In the genomic region with DNA sequence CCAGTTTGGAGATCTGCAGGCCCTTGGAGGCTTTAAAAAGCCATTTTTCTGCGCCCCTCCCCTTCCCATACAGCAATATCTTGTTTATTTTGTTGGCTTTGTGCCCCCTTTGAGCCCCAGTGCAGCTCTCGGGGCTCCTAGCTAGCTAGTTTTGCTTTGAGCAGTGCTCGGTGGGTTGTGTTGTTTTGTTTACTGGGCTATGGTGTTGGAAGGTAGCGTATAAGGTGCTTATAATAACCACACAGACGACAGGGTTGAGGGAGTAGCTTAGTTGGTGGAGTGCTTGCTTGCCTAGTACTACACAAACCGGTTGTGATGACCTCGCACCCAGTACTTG, we compare ENCODE assay signal across 8 mouse cellular contexts. TPM values are rescaled to one million over a fixed set of nuclear protein-coding genes. Genes with fewer than 3 reads are reported as not detected.
DNase-seq lines count a peak whose midpoint lies in the region; ATAC-seq lines count a peak whose summit lies in the region.

No protein-coding gene starts in this region.

- DNase-seq in cerebellum, adult 9-10 months = peak; percentile 45
- no peak for DNase-seq in cerebellum, adult 9-11 months
- peak; percentile 12 to 21 for DNase-seq in B cell, adult 2 months
- no peak for DNase-seq in liver, embryonic 11.5 days (ENCODE audit: low spot score)
- no peak for DNase-seq in gastrocnemius, postnatal 36 days
- no peak for DNase-seq in kidney, adult 9 months

- peak overlapping the region; percentile 96 for H3K4me3 ChIP-seq in erythroblast, embryonic 14.5 days (replicated peaks)
- H3K4me3 ChIP-seq in liver, embryonic 11.5 days (ENCODE audit: low read depth, low read length) = peak overlapping the region; percentile 92
- H3K4me3 ChIP-seq in stomach, embryonic 16.5 days (replicated peaks; ENCODE audit: low read length) = peak overlapping the region; percentile 85

- peak overlapping the region; percentile 71 for H3K4me2 ChIP-seq in liver, embryonic 11.5 days
- peak overlapping the region; percentile 75 for H3K4me2 ChIP-seq in stomach, embryonic 16.5 days (ENCODE audit: low read depth, low read length)

- peaks cover 41% of the 10 kb centered on the region for H3K4me1 ChIP-seq in erythroblast, embryonic 14.5 days (ENCODE audit: control insufficient read depth)
- peaks cover 9% of the 10 kb centered on the region for H3K4me1 ChIP-seq in liver, embryonic 11.5 days (replicated peaks; ENCODE audit: control insufficient read depth, insufficient read depth, low read length)
- no peaks in the 10 kb centered on the region for H3K4me1 ChIP-seq in stomach, embryonic 16.5 days (ENCODE audit: control insufficient read depth, insufficient read depth, low read length)

- H3K9me3 ChIP-seq in erythroblast, embryonic 14.5 days (ENCODE audit: control insufficient read depth, low read length) = no peaks in the 10 kb centered on the region
- H3K9me3 ChIP-seq in liver, embryonic 11.5 days (ENCODE audit: control insufficient read depth, low read length) = no peaks in the 10 kb centered on the region
- H3K9me3 ChIP-seq in stomach, embryonic 16.5 days (replicated peaks; ENCODE audit: control insufficient read depth, low read length) = no peaks in the 10 kb centered on the region

- intact Hi-C loops in gastrocnemius, postnatal 36 days (cut with DNase I) = no loop called here

- H3K27me3 ChIP-seq in erythroblast, embryonic 14.5 days (ENCODE audit: control insufficient read depth) = no peaks in the 10 kb centered on the region
- H3K27me3 ChIP-seq in liver, embryonic 11.5 days (replicated peaks; ENCODE audit: control insufficient read depth, insufficient read depth, low read length) = no peaks in the 10 kb centered on the region
- no peaks in the 10 kb centered on the region for H3K27me3 ChIP-seq in stomach, embryonic 16.5 days (ENCODE audit: control insufficient read depth, insufficient read depth, low read length)

- H3K9ac ChIP-seq in liver, embryonic 11.5 days (ENCODE audit: low read depth, low read length) = peak overlapping the region; percentile 98
- peak overlapping the region; percentile 94 for H3K9ac ChIP-seq in stomach, embryonic 16.5 days (ENCODE audit: low read length)

- no peak for ATAC-seq in liver, embryonic 11.5 days (replicated peaks; ENCODE audit: low FRiP score)
- no peak for ATAC-seq in stomach, embryonic 16.5 days (ENCODE audit: insufficient read depth, low FRiP score)

- 15% methylated on average over 7 of the region's 7 CpGs for WGBS in liver, embryonic 11.5 days
- 17% methylated on average over 7 of the region's 7 CpGs for WGBS in stomach, embryonic 16.5 days

- H3K36me3 ChIP-seq in erythroblast, embryonic 14.5 days (ENCODE audit: control insufficient read depth) = peaks cover 27% of the 10 kb centered on the region
- peaks cover 3% of the 10 kb centered on the region; the same call in 1 of the 2 replicates for H3K36me3 ChIP-seq in liver, embryonic 11.5 days (ENCODE audit: control insufficient read depth, insufficient read depth, low read length)
- H3K36me3 ChIP-seq in stomach, embryonic 16.5 days (ENCODE audit: control insufficient read depth, insufficient read depth, low read length) = peaks cover 6% of the 10 kb centered on the region

- H3K27ac ChIP-seq in liver, embryonic 11.5 days (ENCODE audit: low read depth, low read length) = peak overlapping the region; percentile 79; the same call in 1 of the 2 replicates
- H3K27ac ChIP-seq in stomach, embryonic 16.5 days (ENCODE audit: low read length) = peak overlapping the region; percentile 58; the same call in 1 of the 2 replicates

RNA-seq across cellular contexts. Expression of gene Zfp280b, which starts 0.6 kb away (rescaled TPM):
- 0.32 and 0.36 TPM in 2 replicates for polyA plus RNA-seq in erythroblast, embryonic 14.5 days (2012)
- 31.2 and 32.9 TPM in 2 replicates for polyA plus RNA-seq in liver, embryonic 11.5 days (2014; fragmentation: Nextera tagmentation; extraction: Ambion mirVana)
- 15.7 and 15.9 TPM in 2 replicates for polyA plus RNA-seq in stomach, embryonic 16.5 days (2015; fragmentation: Nextera tagmentation; extraction: Ambion mirVana)
- total RNA-seq in gastrocnemius, postnatal 36 days (2021) = 1 to 10 TPM; 6.5 to 7.4 TPM

Comparison
In these comparisons a context has a peak if more than half of its experiments do, and no peak if none do; other contexts are left out.
1. DNase-seq: peak in cerebellum, adult 9-10 months (single experiment) and B cell, adult 2 months (2 of 2); none in cerebellum, adult 9-11 months (single experiment), liver, embryonic 11.5 days (single experiment), gastrocnemius, postnatal 36 days (0 of 2) and kidney, adult 9 months (single experiment).
2. RNA of gene Zfp280b, which starts 0.6 kb away (polyA plus RNA-seq): 31.2 to 32.9 TPM in liver, embryonic 11.5 days and 15.7 to 15.9 TPM in stomach, embryonic 16.5 days; 0.32 to 0.36 TPM in erythroblast, embryonic 14.5 days; every median in the first group is over 10 times any median in the second.
3. Peak in every context shown above with its lines, with median percentiles within 50 percentile points of each other: H3K4me3 ChIP-seq.